In the genomic region with DNA sequence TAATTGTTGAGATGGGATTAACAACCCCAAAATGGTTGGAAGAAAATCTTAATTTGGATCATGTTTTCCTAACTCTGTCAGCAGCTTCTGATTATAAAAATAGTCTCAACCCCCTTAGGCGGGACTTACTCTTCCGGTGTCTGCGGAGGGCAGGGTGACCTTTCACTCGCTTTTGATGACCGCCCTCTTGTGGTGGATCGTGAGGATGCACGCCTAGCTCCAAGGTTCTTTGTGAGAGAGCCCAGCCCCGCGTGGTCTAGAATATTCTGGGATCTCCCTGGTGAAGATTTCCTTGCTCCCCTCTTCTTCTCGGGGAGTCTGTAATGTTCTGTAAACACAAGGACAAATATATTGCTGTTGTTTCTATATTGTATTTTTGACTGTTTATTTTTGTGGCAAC, we compare ENCODE assay signal across 8 mouse cellular contexts. TPM values are rescaled to one million over a fixed set of nuclear protein-coding genes. Genes with fewer than 3 reads are reported as not detected.
DNase-seq lines count a peak whose midpoint lies in the region; ATAC-seq and TF ChIP-seq lines count a peak whose summit lies in the region.

No protein-coding gene starts in this region.

- peaks cover 0 to 6% of the 10 kb centered on the region in 2 experiments; a peak in 2 of 4 replicates for H3K27me3 ChIP-seq in MEL (ENCODE audit: control insufficient read depth in 1 of 2, insufficient read depth in 2 of 2, low read length in 2 of 2)
- H3K27me3 ChIP-seq in lung, embryonic 14.5 days (ENCODE audit: insufficient read depth, low read length) = no peaks in the 10 kb centered on the region

- no peaks in the 10 kb centered on the region for H3K9me3 ChIP-seq in MEL (replicated peaks; ENCODE audit: insufficient read depth, low read length)
- H3K9me3 ChIP-seq in lung, embryonic 14.5 days (ENCODE audit: low read depth, low read length) = no peaks in the 10 kb centered on the region

- H3K9ac ChIP-seq in MEL (ENCODE audit: control insufficient read depth, low read depth, low read length, poor library complexity, severe bottlenecking) = peak overlapping the region; percentile 55
- no peak overlapping the region for H3K9ac ChIP-seq in lung, embryonic 14.5 days

- no peak overlapping the region for H3K4me2 ChIP-seq in lung, embryonic 14.5 days

- H3K4me3 ChIP-seq in MEL (ENCODE audit: control insufficient read depth in 1 of 2, insufficient read depth in 1 of 2, low read depth in 2 of 2, low read length in 2 of 2) = peak overlapping the region; percentile 32 to 65; a peak in 2 of 4 replicates
- H3K4me3 ChIP-seq in lung, embryonic 14.5 days (ENCODE audit: low read depth, low read length) = no peak overlapping the region
- H3K4me3 ChIP-seq in olfactory bulb, adult 2 months (ENCODE audit: insufficient read depth, low read depth, low read length) = no peak overlapping the region

- no peak overlapping the region for H3K27ac ChIP-seq in MEL (ENCODE audit: control insufficient read depth, low read depth, low read length)
- no peak overlapping the region for H3K27ac ChIP-seq in lung, embryonic 14.5 days (ENCODE audit: low read depth)
- no peak overlapping the region for H3K27ac ChIP-seq in olfactory bulb, adult 2 months (ENCODE audit: insufficient read depth, low read depth, low read length)

- peak; percentile 94 for DNase-seq in MEL (ENCODE audit: low read depth, low spot score)
- DNase-seq in cerebellum, adult 8-10 months = peak; percentile 88
- DNase-seq in forelimb bud, embryonic 11.5 days (ENCODE audit: low read depth, low spot score) = peak; percentile 91
- DNase-seq in layer of hippocampus, adult 8-10 months (ENCODE audit: low spot score in 2 of 2) = peak; percentile 64 to 84
- peak; percentile 98 for DNase-seq in lung, embryonic 14.5 days
- DNase-seq in thymus, adult 18-20 months = peak; percentile 58 to 66

- H3K79me2 ChIP-seq in MEL (ENCODE audit: control insufficient read depth, insufficient read depth, low read length, poor library complexity) = no peaks in the 10 kb centered on the region

- peak; percentile 92 for TF ChIP-seq RAD21 in MEL (IDR thresholded peaks at IDR 0.05; ENCODE audit: low read depth, low read length)

- peaks cover 0 to 7% of the 10 kb centered on the region in 2 experiments; a peak in 3 of 4 replicates for H3K4me1 ChIP-seq in MEL (ENCODE audit: control insufficient read depth in 1 of 2, insufficient read depth in 2 of 2, low read length in 2 of 2)
- H3K4me1 ChIP-seq in lung, embryonic 14.5 days (ENCODE audit: insufficient read depth) = no peaks in the 10 kb centered on the region; the same call in 1 of the 2 replicates
- no peaks in the 10 kb centered on the region for H3K4me1 ChIP-seq in olfactory bulb, adult 2 months (ENCODE audit: control insufficient read depth, insufficient read depth, low read length)

- no peak for TF ChIP-seq EP300 in MEL (IDR thresholded peaks at IDR 0.05; ENCODE audit: low read depth in 1 of 2, low read length in 2 of 2)

- WGBS in lung, embryonic 14.5 days = 2% methylated on average over 10 of the region's 10 CpGs
- under 1% methylated on average over 10 of the region's 10 CpGs for WGBS in olfactory bulb, adult 2 months

- no peak for TF ChIP-seq POLR2A in MEL (IDR thresholded peaks at IDR 0.05; ENCODE audit: control insufficient read depth in 1 of 2, insufficient read depth in 1 of 2, low read depth in 1 of 2, low read length in 2 of 2, poor library complexity in 1 of 2)
- no peak for TF ChIP-seq POLR2A in olfactory bulb, adult 2 months (IDR thresholded peaks at IDR 0.05; ENCODE audit: insufficient read depth, low read depth, low read length)

- TF ChIP-seq CTCF in MEL (IDR thresholded peaks at IDR 0.05 in 2 of 3, conservative IDR thresholded peaks at IDR 0.05 in 1 of 3; ENCODE audit: control insufficient read depth in 1 of 3, insufficient read depth in 1 of 3, low read depth in 2 of 3, low read length in 3 of 3, poor library complexity in 1 of 3, severe bottlenecking in 1 of 3) = peak; percentile 77 to 93 (median 92)
- peak; percentile 92 for TF ChIP-seq CTCF in lung, embryonic 14.5 days (IDR thresholded peaks at IDR 0.05; ENCODE audit: low read depth)
- TF ChIP-seq CTCF in olfactory bulb, adult 2 months (IDR thresholded peaks at IDR 0.05; ENCODE audit: insufficient read depth, low read depth, low read length) = peak; percentile 83

- peaks cover 0 to 9% of the 10 kb centered on the region in 2 experiments; a peak in 2 of 4 replicates for H3K36me3 ChIP-seq in MEL (ENCODE audit: control insufficient read depth in 1 of 2, insufficient read depth in 2 of 2, low read length in 2 of 2)
- no peaks in the 10 kb centered on the region for H3K36me3 ChIP-seq in lung, embryonic 14.5 days (ENCODE audit: insufficient read depth)

- peak; percentile 97 to 99 for ATAC-seq in hematopoietic stem cell, adult 5-6 weeks (replicated peaks in 1 of 2; ENCODE audit: insufficient read depth in 1 of 2, low FRiP score in 2 of 2, low TSS enrichment in 1 of 2, low read depth in 1 of 2, poor library complexity in 2 of 2, severe bottlenecking in 2 of 2)
- peak; percentile 91 for ATAC-seq in lung, embryonic 14.5 days (ENCODE audit: insufficient read depth)

TF ChIP-seq in MEL, 35 proteins besides CTCF, POLR2A, EP300 and RAD21:
- TF ChIP-seq MEF2A (IDR thresholded peaks at IDR 0.05; ENCODE audit: extremely low read depth, insufficient replicate concordance, low read depth, low read length, poor library complexity, severe bottlenecking) (no peak), TBP (IDR thresholded peaks at IDR 0.05; ENCODE audit: low read depth, low read length) (peak; percentile 39; the same call in 1 of the 2 replicates), CHD2 (IDR thresholded peaks at IDR 0.05; ENCODE audit: low read length) (no peak), UBTF (IDR thresholded peaks at IDR 0.05; ENCODE audit: borderline replicate concordance, insufficient read depth, low read depth, low read length) (no peak), ETS1 (IDR thresholded peaks at IDR 0.05; ENCODE audit: low read depth, low read length) (peak; percentile 14; the same call in 1 of the 2 replicates), MAX (IDR thresholded peaks at IDR 0.05; ENCODE audit: low read length) (no peak), TAL1 (IDR thresholded peaks at IDR 0.05; ENCODE audit: low read length) (no peak), MXI1 (IDR thresholded peaks at IDR 0.05; ENCODE audit: low read depth, low read length) (peak; percentile 67; the same call in 1 of the 2 replicates), USF1 (IDR thresholded peaks at IDR 0.05; ENCODE audit: low read depth, low read length) (no peak), MYB (IDR thresholded peaks at IDR 0.05; ENCODE audit: low read depth, low read length) (no peak), ELF1 (IDR thresholded peaks at IDR 0.05; ENCODE audit: low read depth, low read length) (peak; percentile 71), NRF1 (IDR thresholded peaks at IDR 0.05; ENCODE audit: insufficient read depth, low read depth, low read length, poor library complexity, severe bottlenecking) (no peak), ZKSCAN1 (IDR thresholded peaks at IDR 0.05; ENCODE audit: low read depth, low read length) (no peak), E2F4 (IDR thresholded peaks at IDR 0.05; ENCODE audit: borderline replicate concordance, low read depth, low read length) (no peak), CHD1 (IDR thresholded peaks at IDR 0.05; ENCODE audit: low read depth, low read length) (no peak), HCFC1 (IDR thresholded peaks at IDR 0.05; ENCODE audit: low read depth, low read length) (peak; percentile 57; the same call in 1 of the 2 replicates), ZNF384 (IDR thresholded peaks at IDR 0.05; ENCODE audit: low read depth, low read length) (no peak), TCF12 (IDR thresholded peaks at IDR 0.05; ENCODE audit: low read depth, low read length) (no peak), ZC3H11A (IDR thresholded peaks at IDR 0.05; ENCODE audit: low read depth, low read length) (peak; percentile 64), POLR2AphosphoS5 (IDR thresholded peaks at IDR 0.05; ENCODE audit: borderline replicate concordance, low read depth, low read length) (no peak), NELFE (IDR thresholded peaks at IDR 0.05; ENCODE audit: low read depth, low read length) (no peak), GABPA (IDR thresholded peaks at IDR 0.05; ENCODE audit: low read depth, low read length) (no peak), ZMIZ1 (IDR thresholded peaks at IDR 0.05; ENCODE audit: low read depth, low read length) (no peak), POLR2AphosphoS2 (IDR thresholded peaks at IDR 0.05; ENCODE audit: low read length) (no peak), SMC3 (IDR thresholded peaks at IDR 0.05; ENCODE audit: low read depth, low read length) (peak; percentile 82), MYC (IDR thresholded peaks at IDR 0.05; ENCODE audit: low read depth, low read length) (peak; percentile 70; the same call in 1 of the 2 replicates), KAT2A (conservative IDR thresholded peaks at IDR 0.05; ENCODE audit: low read depth, low read length) (no peak), SIN3A (IDR thresholded peaks at IDR 0.05; ENCODE audit: low read length) (peak; percentile 63; the same call in 1 of the 2 replicates), BHLHE40 (IDR thresholded peaks at IDR 0.05; ENCODE audit: borderline replicate concordance, low read depth, low read length) (no peak)

RNA-seq across cellular contexts. Expression of a gene that starts 51.3 kb away (rescaled TPM):
- total RNA-seq in MEL (2012; rRNA removed) = 19.0 and 19.8 TPM in 2 replicates
- 10 to 100 TPM in 1 of 2 experiments, not detected in 1; 21.9 TPM for polyA plus RNA-seq in MEL (2012; ENCODE audit: insufficient read depth in 1 of 2, insufficient read length in 2 of 2, low read depth in 1 of 2, low replicate concordance in 2 of 2, missing spikeins in 1 of 2)
- 11.0 and 12.3 TPM in 2 replicates for total RNA-seq in hematopoietic stem cell, adult 5-6 weeks (2017)
- total RNA-seq in layer of hippocampus, adult 8-10 months (2022) = 1 to 10 TPM; 1.5 to 2.9 (median 2.6) TPM
- 25.9 and 28.3 TPM in 2 replicates for polyA plus RNA-seq in lung, embryonic 14.5 days (2014; fragmentation: Nextera tagmentation; extraction: Ambion mirVana)
- polyA plus RNA-seq in olfactory bulb, adult 2 months (2012; ENCODE audit: insufficient read depth, insufficient read length, low replicate concordance, missing spikeins) = not detected in 2 replicates

Comparison
In these comparisons a context has a peak if more than half of its experiments do, and no peak if none do; other contexts are left out.
1. H3K4me3 ChIP-seq: peak in MEL (2 of 2); none in lung, embryonic 14.5 days (single experiment) and olfactory bulb, adult 2 months (single experiment).
2. Peak in every context shown above with its lines, with median percentiles within 50 percentile points of each other: DNase-seq and CTCF ChIP-seq.